Mouse (Mus musculus): ENCODE data around the gene Tmod1. TPM values are rescaled to one million over a fixed set of nuclear protein-coding genes. Genes with fewer than 3 reads are reported as not detected.

The Tmod1 gene
- total RNA-seq, 2 experiments from 2014 or later, result 20.7 to 20.9 TPM

GRCm38 (mm10) chr4:46120767-46121166 is 82.0 kb downstream of the Tmod1 start:
- no peak for DNase-seq (ENCODE audit: extremely low spot score in 1 of 2, low spot score in 1 of 2)

DNA sequence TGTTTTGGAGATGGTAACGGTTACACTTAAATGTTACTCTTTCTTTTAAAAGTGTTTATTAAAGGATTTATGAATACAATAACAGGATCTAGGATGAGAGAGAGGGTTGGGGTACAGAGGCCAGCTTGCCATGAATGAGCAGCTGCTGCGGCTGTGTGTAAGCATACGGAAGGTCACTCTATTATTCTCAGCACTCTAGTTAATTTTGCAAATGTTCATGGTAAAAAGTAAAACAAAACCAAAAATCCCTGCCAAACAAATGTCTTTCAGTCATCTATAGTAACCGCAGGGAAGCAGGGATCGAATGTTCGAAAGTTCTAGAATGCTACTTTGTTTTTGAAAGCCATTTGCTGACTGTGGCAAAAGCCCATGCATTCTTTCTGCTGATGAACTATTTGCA is 84.6 kb downstream of the Tmod1 start:
- no peak for DNase-seq (ENCODE audit: extremely low spot score in 1 of 2, low spot score in 1 of 2)

DNA sequence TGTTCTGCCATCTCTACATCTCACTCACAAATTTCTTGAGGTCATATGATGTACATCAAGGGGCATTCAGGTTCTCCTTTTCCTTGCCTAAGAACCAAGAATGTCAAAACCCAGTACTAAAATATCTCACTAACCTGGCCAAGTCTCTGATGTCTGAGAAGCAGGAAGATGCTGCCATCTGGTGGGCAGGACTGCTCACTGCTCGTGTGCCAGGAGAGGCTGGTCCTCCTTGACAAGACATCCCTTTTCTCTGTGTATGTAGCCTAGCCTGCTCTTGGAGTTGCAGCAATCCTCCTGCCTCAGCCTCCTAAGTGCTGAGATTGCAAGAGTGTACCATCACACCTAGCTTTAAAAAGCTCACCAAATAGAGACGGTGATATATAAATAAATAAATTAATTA is 87.8 kb downstream of the Tmod1 start:
- peak; percentile 59 to 84 for DNase-seq (ENCODE audit: extremely low spot score in 1 of 2, low spot score in 1 of 2)

GRCm38 (mm10) chr4:46129311-46130004 is 90.7 kb downstream of the Tmod1 start:
- DNase-seq (ENCODE audit: extremely low spot score in 1 of 2, low spot score in 1 of 2), result no peak

DNA sequence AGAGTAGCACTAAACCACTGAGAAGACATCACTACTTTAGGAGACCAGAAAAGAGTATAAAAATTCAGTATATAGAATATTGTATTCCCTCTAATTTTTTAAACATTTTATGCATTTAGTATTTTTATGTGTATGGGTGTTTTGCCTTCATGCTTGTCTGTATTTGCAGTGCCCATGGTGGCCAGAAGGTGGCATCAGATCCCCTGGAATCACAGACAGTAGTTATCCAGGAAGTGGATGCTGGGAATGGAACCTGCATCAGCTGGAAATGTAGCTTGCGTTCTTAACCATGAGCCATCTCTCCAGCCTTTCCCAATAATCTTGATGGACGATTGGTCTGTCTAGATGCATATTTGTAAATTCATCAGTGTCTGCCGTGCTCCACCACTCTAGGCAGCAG is 91.5 kb downstream of the Tmod1 start:
- peak in 1 of 2 experiments; percentile 47 for DNase-seq (ENCODE audit: extremely low spot score in 1 of 2, low spot score in 1 of 2)

DNA sequence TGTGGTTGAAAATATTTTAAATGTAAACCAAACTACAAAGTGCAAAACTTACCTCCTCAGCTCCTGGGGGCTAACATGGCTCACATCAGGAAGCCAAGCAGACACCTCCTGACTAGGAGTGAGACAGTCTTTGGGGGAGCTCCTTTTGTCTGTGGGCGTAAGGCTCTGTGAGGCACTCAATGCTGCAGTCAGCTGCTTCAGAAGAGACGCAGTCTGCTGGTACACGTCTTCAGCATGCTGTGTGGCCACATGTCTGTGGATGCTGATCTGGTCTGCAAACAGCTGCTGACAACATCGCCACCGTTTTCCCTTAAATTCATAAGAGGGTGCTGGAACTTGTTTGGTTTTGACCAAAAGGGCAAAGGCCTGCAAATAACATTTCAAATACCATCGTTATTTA is 93.1 kb downstream of the Tmod1 start:
- no peak for DNase-seq (ENCODE audit: extremely low spot score in 1 of 2, low spot score in 1 of 2)

- no peak for DNase-seq (ENCODE audit: extremely low spot score in 1 of 2, low spot score in 1 of 2)
Observed at GRCm38 (mm10) chr4:46137629-46138286, 99.0 kb downstream of the Tmod1 start.

DNA sequence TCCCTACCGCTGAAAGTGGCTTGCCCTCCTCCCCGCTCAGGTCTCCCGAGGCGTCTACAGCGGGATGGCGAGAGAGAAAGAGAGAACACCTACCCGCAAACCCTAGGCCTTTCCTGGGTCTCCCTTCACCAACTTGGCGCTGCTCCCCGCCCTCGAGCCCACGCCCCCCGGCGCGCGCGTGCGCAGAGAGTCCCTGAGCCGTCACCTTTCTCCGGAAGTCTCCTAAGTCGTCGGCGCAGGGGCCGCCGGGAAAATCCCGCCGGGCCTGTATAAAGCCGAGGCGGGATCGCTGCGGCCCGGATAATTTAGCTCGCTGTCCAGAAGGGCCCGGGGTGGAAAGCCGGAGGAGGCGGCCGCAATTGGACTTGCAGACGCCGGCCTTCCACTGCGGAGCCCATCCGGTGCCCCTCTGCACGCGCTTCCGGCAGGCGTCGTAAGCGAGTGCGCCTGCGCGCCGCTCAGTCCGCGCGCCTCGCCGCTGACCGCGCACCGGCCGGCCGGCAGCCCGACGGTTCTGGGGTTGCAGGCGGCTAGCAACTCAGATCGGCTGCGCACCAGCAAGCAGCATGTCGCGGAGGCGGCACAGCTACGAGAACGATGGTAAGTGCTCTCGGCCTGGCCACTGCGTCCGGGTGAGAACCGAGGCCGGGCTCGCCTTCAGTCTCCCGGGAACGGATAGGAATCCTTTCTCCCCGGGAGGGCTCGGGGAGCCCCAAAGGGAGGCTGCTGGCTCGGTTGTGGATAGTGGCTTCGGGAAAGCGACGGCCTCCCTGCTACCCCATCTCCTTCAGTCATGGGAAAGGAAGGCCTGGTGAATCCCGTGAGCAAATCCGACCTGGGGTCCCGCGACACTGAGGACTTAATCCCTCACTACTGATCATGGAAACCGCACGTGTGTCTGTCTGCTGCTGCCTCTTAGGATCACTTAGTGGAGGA is 99.8 kb downstream of the Tmod1 start, which contains the start of the genes Ncbp1 and Tstd2:
Ncbp1 (plus strand) TSS at position 327 of the 936 bp plus-strand sequence.
Tstd2 (minus strand) TSS at position 408 of the 936 bp plus-strand sequence.
- DNase-seq (ENCODE audit: extremely low spot score in 1 of 2, low spot score in 1 of 2), result peak; percentile 89 to 96

DNA sequence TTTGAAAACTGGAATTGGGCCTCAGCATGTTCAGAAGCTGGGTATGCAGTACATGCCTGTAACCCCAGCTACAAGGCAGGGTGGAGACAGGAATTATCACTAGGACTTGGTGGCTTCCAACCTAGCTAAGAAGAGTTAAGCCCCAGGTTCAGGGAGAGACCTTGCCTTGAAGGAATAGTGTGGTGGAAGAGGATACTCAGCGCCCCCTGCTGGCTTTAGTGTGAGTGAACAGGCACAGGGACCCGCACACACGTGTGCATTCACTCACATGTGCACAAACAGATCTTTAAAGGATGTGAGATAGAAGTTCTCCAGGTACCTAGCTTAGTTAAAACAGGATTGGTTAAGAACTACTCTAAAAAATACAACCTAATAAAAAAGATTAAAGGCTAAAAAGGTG is 105.6 kb downstream of the Tmod1 start:
- DNase-seq (ENCODE audit: extremely low spot score in 1 of 2, low spot score in 1 of 2), result no peak

GRCm38 (mm10) chr4:46146881-46147280 is 108.1 kb downstream of the Tmod1 start:
- no peak for DNase-seq (ENCODE audit: extremely low spot score in 1 of 2, low spot score in 1 of 2)

GRCm38 (mm10) chr4:46151903-46152544 is 113.3 kb downstream of the Tmod1 start:
- DNase-seq (ENCODE audit: extremely low spot score in 1 of 2, low spot score in 1 of 2), result no peak

DNA sequence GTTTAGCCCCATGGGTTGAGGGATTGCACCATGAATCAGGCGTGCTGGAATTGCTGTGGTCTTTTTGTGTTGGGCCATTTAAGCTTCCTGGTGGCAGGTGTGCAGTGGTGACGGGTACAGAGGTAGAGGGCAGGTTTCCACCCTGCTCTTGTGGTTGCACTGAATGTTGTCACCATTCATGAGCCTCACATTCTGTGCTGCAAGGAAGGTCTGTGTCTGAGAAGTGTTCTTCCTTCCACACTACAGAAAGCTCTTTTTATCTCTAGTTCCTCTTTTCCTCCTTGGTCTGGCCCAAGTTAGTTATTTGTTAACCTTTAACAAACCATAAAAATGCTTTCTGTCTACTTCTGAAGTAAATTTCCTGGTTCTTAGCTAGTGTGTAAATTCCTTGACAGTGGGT is 125.3 kb downstream of the Tmod1 start:
- no peak for DNase-seq (ENCODE audit: extremely low spot score in 1 of 2, low spot score in 1 of 2)

Other genes with a start within 250 kb of the Tmod1 start
- 1 to 10 TPM; 9.2 to 9.9 TPM for gene Aldh1b1, start 239.9 kb upstream of the Tmod1 start, total RNA-seq (2021)
- 10 to 100 TPM; 12.5 to 14.5 TPM for gene Igfbpl1, start 212.0 kb upstream of the Tmod1 start, total RNA-seq (2021)
- gene Stra6l, start 190.3 kb upstream of the Tmod1 start, total RNA-seq (2021), result not detected
- gene Ccdc180, start 148.6 kb upstream of the Tmod1 start, total RNA-seq (2021), result under 1 TPM; 0.12 to 0.38 TPM
- gene Tdrd7, start 73.6 kb upstream of the Tmod1 start, total RNA-seq (2021), result 10 to 100 TPM; 29.1 to 29.4 TPM
- 10 to 100 TPM; 51.4 to 60.4 TPM for gene Ncbp1, start 99.7 kb downstream of the Tmod1 start, total RNA-seq (2021)
- 10 to 100 TPM; 19.0 to 22.0 TPM for gene Tstd2, start 99.8 kb downstream of the Tmod1 start, total RNA-seq (2021)
- gene Xpa, start 157.4 kb downstream of the Tmod1 start, total RNA-seq (2021), result 10 to 100 TPM; 12.7 to 18.0 TPM

All from layer of hippocampus, postnatal 25 days (tissue).